Mouse (Mus musculus) cortical plate, adult 2 months (tissue): ENCODE measurements around the gene Ccn5. TPM values are rescaled to one million over a fixed set of nuclear protein-coding genes. Genes with fewer than 3 reads are reported as not detected.
A peak's percentile ranks its signal among the peaks of the same experiment; 100 is the strongest.

ENCODE experiments used
- H3K27ac ChIP-seq: fragments of 200-500 bp; 2 replicates; pipeline ENCODE4 v1.5.1; 2012; ENCODE audit warnings: low read length, control low read depth, inconsistent platforms; ENCODE audit not compliant: insufficient read depth
- H3K4me1 ChIP-seq: fragments of 200-500 bp; 2 replicates; pipeline ENCODE4 v1.6.1; 2011; ENCODE audit warnings: low read length; ENCODE audit not compliant: control insufficient read depth, insufficient read depth
- H3K4me3 ChIP-seq: fragments of 200-500 bp; 2 replicates; pipeline ENCODE4 v1.5.1; 2011; ENCODE audit warnings: mild to moderate bottlenecking, low read length, control low read depth; ENCODE audit not compliant: insufficient read depth
- CTCF ChIP-seq: fragments of 200-500 bp; IDR thresholded peaks from 2 replicates; pipeline ENCODE4 v1.5.1; 2011; ENCODE audit warnings: mild to moderate bottlenecking, control low read depth, low read length; ENCODE audit not compliant: insufficient read depth; ENCODE audit errors: extremely low read depth
- POLR2A ChIP-seq: fragments of 200-500 bp; IDR thresholded peaks from 2 replicates; pipeline ENCODE4 v1.6.1; 2011; ENCODE audit warnings: mild to moderate bottlenecking, low read length, control low read depth; ENCODE audit not compliant: insufficient read depth; ENCODE audit errors: extremely low read depth
- polyA plus RNA-seq: library from polyadenylated mRNA; depleted of rRNA; stranded (reverse); fragments of >200 nt; gene quantifications from 2 replicates; pipeline ENCODE4 v1.2.3, GENCODE M21; 2012

Ccn5 gene
- polyA plus RNA-seq, 1 experiment = 0.42 TPM

GRCm38 (mm10) chr2:163801406-163801805, 19.3 kb upstream of the Ccn5 start:
- Histone ChIP-seq H3K4me1 (no peaks in the 10 kb centered on the region), H3K4me3 (no peak overlapping the region), H3K27ac (no peak overlapping the region)
- TF ChIP-seq POLR2A (no peak), CTCF (no peak)

- H3K4me1 ChIP-seq = no peaks in the 10 kb centered on the region
- H3K4me3 ChIP-seq = no peak overlapping the region
- no peak overlapping the region for H3K27ac ChIP-seq
- no peak for TF ChIP-seq POLR2A
- no peak for TF ChIP-seq CTCF
These were observed 16.8 kb upstream of the Ccn5 start for GRCm38 (mm10) chr2:163803838-163804237.

GRCm38 (mm10) chr2:163809166-163809565, 11.5 kb upstream of the Ccn5 start:
- H3K27ac ChIP-seq = no peak overlapping the region
- H3K4me1 ChIP-seq = no peaks in the 10 kb centered on the region
- TF ChIP-seq CTCF (no peak), POLR2A (no peak)
- H3K4me3 ChIP-seq = no peak overlapping the region

- H3K4me1 ChIP-seq = no peaks in the 10 kb centered on the region
- H3K4me3 ChIP-seq = no peak overlapping the region
- TF ChIP-seq POLR2A = no peak
- no peak for TF ChIP-seq CTCF
- H3K27ac ChIP-seq = no peak overlapping the region
These were observed 11.0 kb upstream of the Ccn5 start for GRCm38 (mm10) chr2:163809704-163810103.

DNA sequence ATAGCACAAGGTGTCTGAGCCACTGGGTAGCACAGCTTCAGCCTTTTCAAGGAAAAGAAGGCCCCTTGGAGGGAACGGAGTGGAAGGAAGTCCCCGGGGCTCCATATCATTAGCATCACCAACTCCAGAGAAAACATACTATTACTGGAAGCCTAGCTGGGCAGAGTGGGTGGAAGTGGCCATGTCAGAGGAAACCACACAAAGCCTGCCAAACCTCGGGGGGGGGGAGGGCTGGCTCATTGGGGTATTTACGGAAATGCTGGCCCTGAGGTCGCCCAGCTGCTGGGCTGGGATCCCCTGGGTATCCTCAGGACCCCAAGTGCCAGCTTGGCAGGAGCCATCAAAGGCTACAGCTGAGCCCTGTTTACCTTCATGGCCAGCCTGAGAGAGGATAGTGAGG, 7.6 kb upstream of the Ccn5 start:
- Histone ChIP-seq H3K4me3 (no peak overlapping the region), H3K27ac (no peak overlapping the region), H3K4me1 (no peaks in the 10 kb centered on the region)
- TF ChIP-seq CTCF (no peak), POLR2A (no peak)

- H3K4me1 ChIP-seq = no peaks in the 10 kb centered on the region
- H3K4me3 ChIP-seq = no peak overlapping the region
- no peak overlapping the region for H3K27ac ChIP-seq
- TF ChIP-seq POLR2A (no peak), CTCF (no peak)
These were observed 5.8 kb upstream of the Ccn5 start for GRCm38 (mm10) chr2:163814739-163815465.

DNA sequence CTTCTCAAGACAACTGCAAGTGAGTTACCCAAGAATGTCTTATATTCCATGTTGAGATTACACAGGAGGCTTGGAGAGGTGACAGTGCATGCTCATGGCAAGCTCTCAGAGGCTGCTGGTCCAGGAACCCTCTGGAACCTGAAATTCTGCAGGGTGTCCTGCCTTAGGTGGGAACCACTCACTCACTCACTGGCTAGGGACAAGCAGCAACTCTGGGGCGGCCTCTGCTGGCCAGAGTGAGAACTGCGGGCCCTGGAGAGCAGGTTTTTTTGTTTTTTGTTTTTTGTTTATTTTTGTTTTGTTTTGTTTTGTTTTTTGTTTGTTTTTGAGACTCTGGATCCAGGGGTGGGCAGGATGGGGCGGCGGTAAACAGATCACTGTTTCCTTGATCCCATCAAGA, 2.6 kb downstream of the Ccn5 start:
- Histone ChIP-seq H3K27ac (no peak overlapping the region), H3K4me3 (no peak overlapping the region), H3K4me1 (no peaks in the 10 kb centered on the region)
- TF ChIP-seq CTCF (peak; percentile 79), POLR2A (no peak)

DNA sequence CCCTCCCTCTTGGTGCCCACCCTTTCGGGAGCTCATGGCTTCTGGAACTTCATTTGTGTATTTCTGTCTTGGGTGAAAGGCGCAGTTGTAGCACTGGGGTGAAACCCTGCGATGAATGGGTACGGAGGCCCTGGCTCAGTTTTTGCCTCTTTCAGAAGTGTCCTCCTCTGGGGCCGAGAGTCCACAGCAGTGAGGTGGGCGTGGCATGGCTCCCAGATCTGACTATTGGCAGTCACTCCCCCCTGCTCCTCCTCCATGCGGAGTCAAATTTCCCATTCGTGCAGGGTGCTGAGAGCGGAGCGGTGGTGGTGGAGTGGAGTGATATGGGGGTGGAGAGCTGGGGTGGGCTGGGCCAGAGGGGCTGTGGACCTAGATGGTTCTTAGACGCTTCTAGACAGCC, 3.1 kb downstream of the Ccn5 start:
- TF ChIP-seq POLR2A (no peak), CTCF (no peak)
- Histone ChIP-seq H3K4me1 (no peaks in the 10 kb centered on the region), H3K27ac (no peak overlapping the region), H3K4me3 (no peak overlapping the region)

DNA sequence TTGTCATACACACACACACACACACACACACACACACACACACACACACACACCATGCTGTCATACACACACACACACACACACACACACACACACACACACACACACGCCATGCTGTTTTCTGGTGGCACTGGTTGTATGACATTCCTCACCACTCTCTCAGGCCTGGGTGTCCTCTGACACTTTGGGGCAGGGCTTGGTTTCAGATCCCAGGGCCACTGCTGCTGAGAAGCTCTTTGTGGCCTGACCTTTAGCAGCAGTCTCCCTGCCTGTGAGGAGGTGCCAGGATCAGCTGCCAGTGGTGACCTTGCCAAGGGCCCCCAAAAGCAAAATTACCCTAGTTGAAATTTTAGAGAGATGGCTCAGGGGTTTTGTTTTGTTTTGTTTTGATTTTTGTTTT, 5.2 kb downstream of the Ccn5 start:
- TF ChIP-seq POLR2A = no peak
- no peak for TF ChIP-seq CTCF
- H3K4me3 ChIP-seq = no peak overlapping the region
- H3K4me1 ChIP-seq = no peaks in the 10 kb centered on the region
- H3K27ac ChIP-seq = no peak overlapping the region

DNA sequence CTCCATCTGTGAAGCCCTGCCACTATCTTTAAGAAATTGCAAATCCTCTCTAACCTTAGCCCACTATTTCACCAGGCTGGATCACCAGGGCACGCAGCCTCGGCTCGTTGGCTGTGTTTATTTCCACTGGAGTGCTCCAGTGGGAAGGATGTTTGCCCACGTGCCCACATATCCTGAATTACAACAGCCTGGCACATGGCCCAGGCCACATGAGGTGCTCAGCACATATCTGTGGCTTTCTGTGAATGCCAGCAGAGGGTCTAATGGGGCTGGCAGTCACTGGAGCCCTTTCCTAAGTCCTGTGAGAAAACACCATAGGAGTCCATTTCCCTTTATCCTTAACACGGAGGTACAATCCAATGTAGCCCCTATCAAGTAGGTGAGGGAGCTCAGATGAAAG, 5.8 kb downstream of the Ccn5 start:
- H3K27ac ChIP-seq = no peak overlapping the region
- TF ChIP-seq POLR2A (no peak), CTCF (no peak)
- H3K4me1 ChIP-seq = no peaks in the 10 kb centered on the region
- no peak overlapping the region for H3K4me3 ChIP-seq
